Mouse (Mus musculus) thymus, postnatal 0 days (tissue): ENCODE measurements around the gene Cep41. TPM values are rescaled to one million over a fixed set of nuclear protein-coding genes. Genes with fewer than 3 reads are reported as not detected.

Experiments
- DNase-seq: peaks from one replicate; pipeline ENCODE4 v3.0.0-alpha.2; 2015; ENCODE audit warnings: low spot score
- polyA plus RNA-seq: library from polyadenylated mRNA; unstranded; fragments of >200 nt; fragmentation: Nextera tagmentation; extraction: Ambion mirVana; gene quantifications from 2 replicates; pipeline ENCODE4 v1.2.1, GENCODE M21; 2015

The Cep41 gene
- polyA plus RNA-seq, 1 experiment from 2014 or later: 14.1 TPM

DNA sequence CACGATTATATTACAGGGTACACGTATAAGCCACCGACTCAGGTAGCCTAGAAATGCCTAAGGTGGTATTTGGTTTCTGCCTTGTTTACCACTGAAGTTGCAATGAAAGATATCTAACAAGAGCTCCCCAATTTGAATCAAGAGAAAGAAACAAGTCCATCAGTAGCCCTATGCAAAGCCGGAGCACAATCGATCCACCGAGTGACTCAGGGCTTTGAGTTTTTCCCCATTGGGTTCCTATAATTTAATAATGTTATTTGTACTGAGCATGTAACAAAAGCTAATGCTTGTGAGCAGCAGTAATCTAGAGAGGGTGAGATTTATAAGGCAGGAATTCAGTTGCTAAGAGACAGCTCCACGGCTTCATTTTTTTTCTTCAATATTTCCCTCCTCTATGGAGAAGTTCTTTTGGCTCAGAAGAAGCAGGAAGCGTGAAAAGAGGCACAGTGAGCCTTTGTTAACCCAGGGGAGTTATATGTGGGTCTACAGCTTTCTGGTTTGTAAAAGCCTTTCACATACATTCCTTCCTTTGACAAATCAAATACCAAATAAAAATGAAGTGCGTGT is 18.8 kb downstream of the Cep41 start:
- DNase-seq: no peak

DNA sequence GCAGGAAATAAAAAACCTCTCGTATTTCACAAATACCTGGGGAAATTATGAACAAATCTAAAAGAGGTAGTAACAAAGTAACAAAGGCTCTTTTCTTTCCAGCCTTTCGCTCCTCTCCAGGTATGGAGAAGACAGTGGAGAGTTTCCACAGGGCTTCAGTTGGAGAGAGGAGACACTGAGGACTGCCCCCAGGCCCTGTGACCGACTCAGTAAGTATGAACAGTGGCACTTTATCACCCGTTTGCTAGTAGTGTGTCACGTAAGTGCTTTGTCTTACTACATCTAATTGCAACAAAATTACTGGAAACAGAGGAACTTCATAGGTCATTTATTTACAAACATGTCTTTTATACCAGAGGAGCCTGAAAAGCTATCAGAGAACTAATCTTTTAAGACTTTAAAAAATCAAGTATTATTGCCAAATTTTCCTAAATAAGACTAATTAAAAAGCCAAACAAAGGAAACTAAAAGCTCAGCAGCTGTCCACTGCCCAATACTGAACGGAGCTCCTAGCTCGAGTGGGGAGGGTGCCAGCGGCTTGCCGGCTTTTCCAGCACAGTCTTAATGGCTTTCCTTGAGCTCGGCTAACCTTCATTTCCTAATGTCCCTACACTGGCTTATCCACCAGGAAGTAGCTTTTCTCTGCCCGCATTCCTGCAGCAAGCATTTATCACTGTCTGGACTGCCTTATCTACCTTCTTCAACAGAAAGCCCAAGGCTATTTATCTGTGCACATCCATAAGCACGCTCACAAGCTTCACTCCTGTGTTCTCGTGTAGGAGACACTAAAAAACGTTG is 19.6 kb downstream of the Cep41 start:
- no peak for DNase-seq

DNA sequence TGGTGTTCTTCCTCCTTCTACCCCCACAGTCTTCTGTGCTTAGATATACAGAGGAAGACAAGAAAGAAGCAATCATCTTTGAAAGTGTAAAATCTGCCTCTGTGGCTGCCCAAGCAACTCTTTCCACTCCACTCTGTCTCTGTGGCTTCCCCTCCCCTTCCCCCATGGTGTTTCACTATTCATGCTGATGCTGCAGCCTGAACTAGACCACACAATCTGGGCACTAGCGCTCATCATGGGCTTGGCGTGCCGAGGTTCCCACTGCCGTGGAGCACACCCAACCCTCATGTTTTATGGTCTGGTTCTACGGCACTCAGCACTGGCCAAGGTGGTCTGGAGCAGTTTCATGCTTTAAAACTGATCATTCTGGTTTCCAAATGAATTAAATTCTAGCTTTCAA is 21.9 kb downstream of the Cep41 start:
- no peak for DNase-seq

DNA sequence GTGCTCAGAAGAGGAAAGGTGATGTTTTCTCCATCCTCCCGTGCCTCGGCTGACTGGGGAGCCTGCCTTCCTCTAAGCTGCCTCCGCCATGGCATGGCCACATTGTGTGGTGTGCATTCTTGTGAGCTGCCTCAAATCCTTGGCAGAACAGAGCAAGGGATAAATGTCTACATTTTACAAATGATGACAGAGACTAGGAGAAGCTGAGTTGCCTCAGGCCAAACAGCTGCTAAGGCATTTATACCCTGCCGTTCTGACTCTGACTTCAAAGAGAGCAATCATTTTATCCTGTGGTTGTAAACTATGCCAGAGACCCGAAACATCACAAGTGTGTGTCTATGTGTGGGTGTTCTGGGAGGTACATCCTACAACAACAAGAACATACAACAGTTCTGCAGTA is 26.0 kb downstream of the Cep41 start:
- no peak for DNase-seq

DNA sequence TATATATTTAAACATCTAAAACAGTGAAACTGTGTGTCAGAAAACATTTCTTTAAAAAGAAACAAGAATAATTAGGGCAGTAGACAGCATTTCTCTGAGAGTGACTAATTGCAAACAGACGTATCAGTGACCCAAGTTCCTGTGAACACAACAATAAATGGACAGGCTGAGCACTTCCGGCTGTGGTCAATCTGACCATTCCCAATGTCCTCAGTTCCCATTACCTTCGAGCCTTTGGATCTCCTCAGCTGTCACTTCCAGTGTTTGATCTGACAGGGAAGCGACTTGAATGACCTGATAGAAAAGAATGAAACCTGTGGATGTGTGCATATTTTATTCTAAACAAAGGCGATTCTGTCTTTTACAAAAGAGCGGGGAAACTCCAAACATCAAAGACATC is 27.5 kb downstream of the Cep41 start:
- no peak for DNase-seq

GRCm38 (mm10) chr6:30665296-30665695 is 28.3 kb downstream of the Cep41 start:
- no peak for DNase-seq

DNA sequence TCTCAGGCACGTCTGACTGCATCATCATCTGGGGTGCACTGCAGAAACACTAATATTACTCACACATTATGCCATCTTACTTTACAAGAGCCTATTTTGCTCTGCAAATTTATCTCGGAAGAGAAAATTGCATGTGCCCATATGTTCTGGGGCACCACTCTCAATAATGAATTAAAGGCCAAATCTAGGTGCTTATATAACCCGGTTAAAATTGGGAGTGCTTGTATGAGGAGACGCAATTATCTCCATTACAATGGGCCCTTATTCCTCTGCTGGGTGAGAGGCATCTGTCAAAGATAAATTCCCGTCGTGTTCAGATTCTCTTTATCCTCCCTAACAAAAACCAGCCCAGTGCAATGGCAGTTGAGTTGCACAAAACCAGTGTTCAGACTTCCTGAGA is 28.8 kb downstream of the Cep41 start:
- no peak for DNase-seq

DNA sequence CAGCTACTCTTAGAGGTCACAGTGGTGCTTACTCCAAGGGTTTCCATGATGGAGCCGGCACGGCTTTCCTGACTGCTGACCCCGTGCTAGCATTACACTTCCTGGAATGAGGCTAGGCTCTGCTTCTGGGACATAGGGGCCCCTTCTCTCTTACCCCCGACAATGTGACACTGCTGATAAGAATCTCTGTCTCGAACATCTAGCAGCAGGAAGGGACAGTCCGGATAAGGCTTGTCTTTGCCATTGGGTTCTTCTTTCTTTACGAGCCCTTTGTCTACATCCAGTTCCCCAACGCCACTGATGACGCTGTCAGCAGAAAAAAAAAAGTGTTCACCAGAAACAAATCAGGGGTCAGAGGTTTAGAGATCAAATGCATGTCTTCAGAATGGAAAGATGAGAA is 34.9 kb downstream of the Cep41 start:
- no peak for DNase-seq

DNA sequence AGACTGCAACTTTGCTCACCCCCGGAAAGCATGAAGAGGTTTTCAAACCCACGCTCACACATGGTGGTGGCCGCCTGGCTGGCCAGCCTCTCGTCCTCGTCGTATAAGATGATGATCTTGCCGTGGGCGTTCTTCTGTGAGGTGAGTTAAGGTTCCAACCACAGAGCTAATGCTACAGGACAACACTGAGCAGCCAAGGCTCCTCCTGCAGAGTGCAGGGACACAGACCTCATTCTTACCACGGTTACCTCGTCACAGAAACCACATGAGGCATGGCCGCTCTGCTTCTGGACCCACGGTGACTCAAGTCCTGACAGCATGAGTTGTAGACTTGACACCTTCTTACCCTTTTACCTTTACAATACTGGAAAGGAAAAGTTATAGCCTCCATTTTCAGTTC is 36.3 kb downstream of the Cep41 start:
- no peak for DNase-seq

DNA sequence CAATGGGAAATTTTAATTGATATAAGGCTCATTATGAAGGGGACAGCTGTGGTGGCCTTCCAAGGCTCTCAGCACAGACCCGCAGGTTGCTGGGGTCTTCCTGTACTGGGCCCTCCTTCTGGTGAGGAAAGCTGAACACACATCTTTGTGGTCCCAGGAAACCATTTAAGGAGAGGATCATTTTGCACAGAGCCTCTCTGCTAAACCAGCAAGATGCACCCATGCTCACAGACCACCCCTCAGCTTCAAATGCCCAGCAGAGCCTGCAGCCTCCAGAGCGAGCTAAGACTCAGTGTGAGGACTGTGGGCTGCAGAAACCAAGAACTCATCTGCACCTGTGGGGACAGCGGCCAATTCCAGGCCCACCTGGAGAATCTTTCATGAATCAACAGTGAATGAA is 38.6 kb downstream of the Cep41 start:
- DNase-seq: no peak

DNA sequence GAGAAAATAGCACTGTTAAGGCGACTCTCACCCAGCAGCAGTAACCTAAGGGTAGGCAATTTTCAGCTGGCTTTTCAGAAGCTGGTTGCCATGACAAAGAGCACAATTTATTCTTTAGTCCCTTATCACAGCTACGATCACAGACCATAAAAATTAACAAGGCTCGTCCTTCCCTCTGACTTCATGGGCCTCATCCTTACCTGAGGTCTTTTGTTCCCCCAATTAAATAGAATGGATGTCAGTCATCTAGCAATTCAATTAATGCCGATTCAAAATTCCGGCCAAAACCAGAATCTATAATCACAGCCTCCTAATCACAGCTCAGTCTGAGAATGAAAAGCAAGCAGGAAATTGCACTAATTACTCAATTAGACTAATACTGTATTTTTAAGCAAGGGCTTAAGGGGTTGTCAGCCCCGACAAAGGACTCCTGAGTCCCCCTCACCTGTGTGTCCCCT is 39.1 kb downstream of the Cep41 start:
- DNase-seq: no peak

- no peak for DNase-seq
These were observed 40.0 kb downstream of the Cep41 start for GRCm38 (mm10) chr6:30653518-30653917.

GRCm38 (mm10) chr6:30652425-30653188 is 40.9 kb downstream of the Cep41 start:
- DNase-seq: no peak

- no peak for DNase-seq
These were observed 43.8 kb downstream of the Cep41 start for GRCm38 (mm10) chr6:30649651-30650296.

DNA sequence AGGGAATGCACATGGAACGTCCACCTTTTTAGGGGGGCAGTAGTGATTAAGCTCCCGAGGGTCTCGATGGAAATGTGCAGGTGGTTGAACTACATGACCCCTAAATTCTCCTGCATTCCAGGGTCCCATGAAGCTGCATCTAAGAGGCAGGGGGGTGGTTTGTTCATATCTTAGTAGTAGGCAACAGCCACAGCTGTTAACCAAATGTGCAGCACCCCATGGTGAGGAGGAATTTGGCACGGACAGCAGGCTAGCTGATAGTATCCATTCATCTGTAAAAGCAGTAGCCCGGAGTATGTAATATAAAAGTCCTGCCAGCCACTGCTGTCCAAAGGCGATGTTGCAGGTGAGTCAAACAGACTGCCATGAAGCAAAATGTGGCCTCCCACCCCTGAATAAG is 48.2 kb downstream of the Cep41 start:
- DNase-seq: no peak

GRCm38 (mm10) chr6:30644462-30644861 is 49.1 kb downstream of the Cep41 start:
- no peak for DNase-seq

DNA sequence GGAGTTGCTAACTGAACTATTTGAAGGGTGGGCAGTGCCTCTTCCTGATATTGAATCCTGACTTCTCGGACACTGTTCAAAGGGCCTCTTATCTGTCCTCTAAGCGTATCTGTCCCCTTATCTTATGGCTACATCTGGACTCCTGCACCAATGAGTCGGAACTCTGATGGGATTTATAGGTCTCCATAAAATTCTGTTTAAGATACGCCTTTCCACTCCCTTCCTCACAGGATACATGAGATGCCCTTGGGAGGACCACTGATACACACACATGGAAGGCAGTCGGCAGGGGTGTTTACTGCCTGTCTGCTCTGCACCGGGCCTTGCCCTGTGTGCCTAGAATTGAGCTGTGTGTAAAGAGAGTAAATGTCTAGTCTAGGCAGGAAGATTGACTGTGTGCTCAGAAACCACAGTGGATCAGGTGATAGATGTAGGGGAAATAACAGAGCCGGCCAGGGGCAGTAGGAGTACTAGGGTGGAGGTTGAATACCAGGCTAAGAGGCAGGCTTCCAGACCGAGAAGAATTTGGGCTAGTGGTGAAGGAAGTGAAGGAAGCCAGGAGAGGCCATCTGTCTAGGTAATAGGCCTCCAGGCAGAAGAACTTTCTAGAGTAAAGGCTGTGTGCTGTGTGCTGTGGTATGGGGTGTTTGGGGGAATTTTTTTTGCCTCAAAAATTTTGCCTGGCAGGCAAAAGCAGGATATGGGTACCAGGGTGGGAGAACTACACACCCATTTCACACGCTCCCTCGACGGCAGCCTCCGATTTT is 49.7 kb downstream of the Cep41 start:
- DNase-seq: no peak

DNA sequence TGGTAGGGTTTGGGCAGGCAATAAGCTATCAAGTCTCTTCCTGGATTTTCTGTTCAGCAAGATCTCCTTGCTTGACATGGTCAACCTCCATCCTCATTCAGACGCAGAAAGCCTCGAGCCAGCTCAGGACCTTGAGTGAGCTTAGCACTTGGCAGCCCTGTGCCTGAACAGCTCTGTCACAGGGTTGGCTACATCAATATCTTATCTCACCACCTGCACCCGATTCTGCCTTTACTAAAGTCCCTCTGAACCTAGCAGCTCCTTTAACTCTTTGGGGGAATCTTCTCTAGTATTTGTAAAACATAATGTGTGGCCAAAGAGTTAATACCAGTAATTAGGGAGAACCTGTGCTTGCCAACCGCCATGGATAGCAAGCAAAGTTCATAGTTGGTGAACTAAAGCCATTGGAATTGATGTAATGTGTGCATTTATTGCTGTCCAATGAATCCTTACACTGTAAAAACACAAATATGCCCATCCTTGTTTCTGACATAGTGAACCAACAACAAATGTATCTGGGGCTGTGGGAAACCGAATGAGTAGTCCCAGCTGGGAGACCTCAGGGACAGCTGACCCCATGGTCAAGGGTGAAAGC is 54.8 kb downstream of the Cep41 start, which contains the start of gene Cpa1:
Gene Cpa1 (plus strand): TSS at position 545 of the 595 bp plus-strand sequence.
- DNase-seq: no peak

- no peak for DNase-seq
These were observed 57.2 kb downstream of the Cep41 start for GRCm38 (mm10) chr6:30636186-30636842.

GRCm38 (mm10) chr6:30635361-30635862 is 58.1 kb downstream of the Cep41 start:
- no peak for DNase-seq
